Mouse (Mus musculus): ENCODE results near the gene Tssc4. TPM values are rescaled to one million over a fixed set of nuclear protein-coding genes. Genes with fewer than 3 reads are reported as not detected.

Gene Tssc4
- polyA plus RNA-seq, 1 experiment: 38.8 TPM

DNA sequence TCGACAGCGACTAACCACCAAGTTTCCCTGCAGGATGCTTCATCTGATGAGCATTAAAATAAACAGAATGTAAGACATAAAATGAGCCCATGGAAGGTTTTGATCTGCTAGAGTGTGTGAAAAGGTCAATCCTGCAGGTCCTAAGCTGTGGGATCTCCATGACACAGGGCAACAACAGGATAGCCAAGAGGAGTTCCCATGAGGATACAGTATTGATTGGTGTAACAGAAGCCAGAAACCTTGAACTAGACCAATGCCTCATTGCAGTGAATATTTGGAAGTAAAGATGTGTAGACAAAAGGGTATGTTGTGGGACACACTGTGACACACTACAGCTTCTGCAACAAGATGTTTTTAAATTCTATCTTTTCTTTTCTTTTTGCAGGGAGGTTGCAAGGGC is 34.9 kb upstream of the Tssc4 start:
- no peak for TF ChIP-seq POLR2A (IDR thresholded peaks at IDR 0.05; ENCODE audit: low read depth, low read length)
- no peak for TF ChIP-seq CTCF (IDR thresholded peaks at IDR 0.05; ENCODE audit: borderline replicate concordance, insufficient read depth, low read length)
- H3K4me1 ChIP-seq (ENCODE audit: control insufficient read depth, insufficient read depth, low read length): peaks cover 16% of the 10 kb centered on the region

DNA sequence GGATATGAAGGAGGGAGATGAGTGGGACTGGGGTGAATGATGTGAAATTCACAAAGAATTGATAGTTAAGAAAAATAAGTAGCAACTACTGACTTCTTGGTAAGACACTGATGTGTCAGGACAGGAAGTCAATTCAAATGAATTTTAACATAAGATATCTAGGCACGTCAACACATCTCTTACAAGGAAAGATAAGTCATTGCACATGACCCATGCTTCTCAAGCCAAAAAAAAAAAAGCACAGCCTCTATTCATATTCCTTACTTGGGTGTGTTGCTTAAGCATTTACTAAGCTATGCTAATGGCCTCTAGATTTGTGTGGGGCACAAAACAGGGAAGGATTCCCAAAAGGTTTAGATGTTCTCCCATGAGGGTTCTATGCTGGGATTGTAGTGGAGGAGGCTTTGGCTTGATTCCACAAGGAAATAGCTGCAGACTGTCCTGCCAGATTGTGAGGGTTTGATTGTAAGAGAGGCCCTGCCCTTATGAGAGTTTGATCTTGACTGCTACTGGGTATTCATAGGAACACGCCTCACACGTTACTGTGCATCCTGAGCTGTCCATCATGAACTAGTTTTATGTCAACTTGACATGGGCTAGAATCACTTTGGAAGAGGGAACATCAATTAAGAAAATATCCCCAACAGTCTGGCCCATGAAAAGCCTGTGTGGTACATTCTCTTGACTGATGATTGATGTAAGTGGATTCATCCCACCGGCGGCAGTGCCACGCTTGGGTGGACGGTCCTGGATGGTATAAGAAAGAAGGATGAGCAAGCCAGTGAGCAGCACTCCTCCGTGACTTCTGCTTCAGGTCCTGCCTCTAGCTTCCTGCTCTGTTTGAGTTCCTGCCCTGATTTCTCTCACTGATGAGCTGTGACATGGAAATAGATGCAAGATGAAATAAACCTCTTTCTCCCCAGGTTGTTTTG is 34.3 kb upstream of the Tssc4 start:
- no peak for TF ChIP-seq CTCF (IDR thresholded peaks at IDR 0.05; ENCODE audit: borderline replicate concordance, insufficient read depth, low read length)
- no peak for TF ChIP-seq POLR2A (IDR thresholded peaks at IDR 0.05; ENCODE audit: low read depth, low read length)
- peaks cover 16% of the 10 kb centered on the region for H3K4me1 ChIP-seq (ENCODE audit: control insufficient read depth, insufficient read depth, low read length)
- peak overlapping the region; percentile 79 for H3K27ac ChIP-seq (ENCODE audit: insufficient read depth, low read length)
- H3K4me3 ChIP-seq (ENCODE audit: insufficient read depth, low read length): no peak overlapping the region

More for the DNA sequence above, 34.9 kb upstream of the Tssc4 start:
- Histone ChIP-seq H3K4me3 (ENCODE audit: insufficient read depth, low read length) (no peak overlapping the region), H3K27ac (ENCODE audit: insufficient read depth, low read length) (peak overlapping the region; percentile 79)

DNA sequence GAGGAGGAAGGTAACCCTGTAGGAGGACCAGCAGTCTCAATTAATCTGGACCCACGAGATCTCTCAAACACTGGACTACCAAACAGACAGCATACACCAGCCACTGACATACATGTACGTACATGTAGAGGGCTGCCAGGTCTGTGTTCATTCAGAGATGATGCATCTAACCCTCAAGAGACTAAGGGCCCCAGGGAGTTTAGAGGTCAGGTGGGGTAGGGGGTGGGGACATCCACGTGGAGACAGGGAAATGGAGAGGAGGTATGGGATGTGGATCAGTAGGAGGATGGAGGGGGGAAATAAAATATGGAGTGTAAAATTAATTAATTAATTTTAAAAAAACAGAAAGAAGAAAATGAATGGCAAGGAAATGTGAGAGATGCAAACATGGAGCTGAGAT is 32.3 kb upstream of the Tssc4 start:
- TF ChIP-seq POLR2A (IDR thresholded peaks at IDR 0.05; ENCODE audit: low read depth, low read length): no peak
- TF ChIP-seq CTCF (IDR thresholded peaks at IDR 0.05; ENCODE audit: borderline replicate concordance, insufficient read depth, low read length): no peak
- H3K27ac ChIP-seq (ENCODE audit: insufficient read depth, low read length): no peak overlapping the region
- H3K4me3 ChIP-seq (ENCODE audit: insufficient read depth, low read length): no peak overlapping the region
- H3K4me1 ChIP-seq (ENCODE audit: control insufficient read depth, insufficient read depth, low read length): peaks cover 13% of the 10 kb centered on the region

DNA sequence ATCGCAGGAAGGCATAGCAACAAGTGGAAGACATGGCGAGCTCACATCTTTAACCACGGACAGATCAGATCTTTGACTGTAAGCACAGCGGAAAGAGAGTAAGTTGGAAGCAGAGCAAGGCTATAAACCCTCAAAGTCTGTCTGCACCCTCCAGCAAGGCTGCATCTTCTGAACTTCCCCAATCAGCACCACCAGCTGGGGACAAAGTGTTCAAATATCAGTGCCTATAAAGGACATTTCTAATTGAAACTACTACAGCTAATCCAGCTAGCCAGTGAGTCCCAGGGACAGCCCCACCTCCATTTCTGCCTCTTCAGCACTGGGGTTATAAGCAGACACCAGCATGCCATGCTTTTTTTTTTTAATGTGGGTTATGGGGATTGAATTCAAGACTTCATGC is 31.7 kb upstream of the Tssc4 start:
- Histone ChIP-seq H3K27ac (ENCODE audit: insufficient read depth, low read length) (no peak overlapping the region), H3K4me3 (ENCODE audit: insufficient read depth, low read length) (no peak overlapping the region), H3K4me1 (ENCODE audit: control insufficient read depth, insufficient read depth, low read length) (peaks cover 12% of the 10 kb centered on the region)
- no peak for TF ChIP-seq POLR2A (IDR thresholded peaks at IDR 0.05; ENCODE audit: low read depth, low read length)

DNA sequence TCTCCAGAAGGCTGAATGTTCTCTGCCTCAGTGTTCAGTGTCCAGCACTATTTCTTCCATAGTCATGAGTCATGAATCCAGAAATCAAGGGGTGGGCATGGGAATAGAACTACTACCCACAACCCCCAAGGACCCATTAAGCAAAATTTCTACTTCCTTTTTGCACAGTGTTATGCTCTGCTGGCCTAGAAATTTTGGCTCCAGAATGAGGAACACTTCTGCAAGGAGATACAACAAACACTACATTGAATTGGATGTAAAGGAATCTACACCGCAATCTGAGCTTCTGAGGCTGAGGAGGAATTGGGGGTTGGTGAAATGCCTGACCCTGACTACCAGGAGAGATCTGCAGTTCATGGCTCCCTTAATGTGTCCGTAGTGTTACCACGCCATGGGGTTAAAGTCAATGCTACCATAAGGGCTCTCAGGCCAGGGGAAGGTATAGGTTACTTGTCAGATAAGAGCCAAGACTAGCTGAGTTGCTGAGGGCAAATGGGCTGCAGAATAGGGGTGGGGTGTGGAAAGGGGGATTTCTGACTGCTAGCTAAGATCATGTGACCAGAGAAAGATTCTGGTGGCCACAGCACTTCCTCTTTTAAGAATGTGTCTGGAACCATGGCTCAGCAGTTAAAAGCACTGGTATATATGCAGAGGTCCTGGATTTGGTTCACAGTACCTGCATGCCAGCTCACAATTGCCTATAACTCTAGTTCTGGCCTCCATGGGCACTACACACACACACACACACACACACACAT is 30.7 kb upstream of the Tssc4 start:
- no peak for TF ChIP-seq POLR2A (IDR thresholded peaks at IDR 0.05; ENCODE audit: low read depth, low read length)
- no peak for TF ChIP-seq CTCF (IDR thresholded peaks at IDR 0.05; ENCODE audit: borderline replicate concordance, insufficient read depth, low read length)
- no peak overlapping the region for H3K4me3 ChIP-seq (ENCODE audit: insufficient read depth, low read length)
- peaks cover 9% of the 10 kb centered on the region for H3K4me1 ChIP-seq (ENCODE audit: control insufficient read depth, insufficient read depth, low read length)
- no peak overlapping the region for H3K27ac ChIP-seq (ENCODE audit: insufficient read depth, low read length)

DNA sequence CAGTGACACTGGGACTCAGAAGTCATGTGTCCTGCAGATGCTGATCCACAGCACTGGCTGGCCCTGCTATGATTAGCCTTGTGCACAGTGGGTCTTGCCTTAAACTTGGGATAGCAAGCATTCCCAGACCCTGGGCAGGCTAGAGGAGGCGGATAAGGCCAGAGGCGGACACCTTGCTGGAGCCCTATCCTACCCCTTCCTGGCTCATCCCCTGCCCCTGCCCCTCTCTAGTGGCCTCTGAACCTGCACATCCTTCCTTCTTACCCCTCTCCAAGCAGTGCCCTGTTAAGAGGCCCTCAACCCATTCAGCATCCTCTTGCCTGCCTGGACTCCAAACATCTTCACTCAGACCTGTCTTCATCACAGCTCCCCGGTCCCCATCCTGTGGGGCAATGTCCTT is 28.5 kb upstream of the Tssc4 start:
- no peak overlapping the region for H3K27ac ChIP-seq (ENCODE audit: insufficient read depth, low read length)
- TF ChIP-seq POLR2A (IDR thresholded peaks at IDR 0.05; ENCODE audit: low read depth, low read length) (no peak), CTCF (IDR thresholded peaks at IDR 0.05; ENCODE audit: borderline replicate concordance, insufficient read depth, low read length) (no peak)
- H3K4me1 ChIP-seq (ENCODE audit: control insufficient read depth, insufficient read depth, low read length): peaks cover 9% of the 10 kb centered on the region; the same call in 1 of the 2 replicates
- H3K4me3 ChIP-seq (ENCODE audit: insufficient read depth, low read length): no peak overlapping the region

DNA sequence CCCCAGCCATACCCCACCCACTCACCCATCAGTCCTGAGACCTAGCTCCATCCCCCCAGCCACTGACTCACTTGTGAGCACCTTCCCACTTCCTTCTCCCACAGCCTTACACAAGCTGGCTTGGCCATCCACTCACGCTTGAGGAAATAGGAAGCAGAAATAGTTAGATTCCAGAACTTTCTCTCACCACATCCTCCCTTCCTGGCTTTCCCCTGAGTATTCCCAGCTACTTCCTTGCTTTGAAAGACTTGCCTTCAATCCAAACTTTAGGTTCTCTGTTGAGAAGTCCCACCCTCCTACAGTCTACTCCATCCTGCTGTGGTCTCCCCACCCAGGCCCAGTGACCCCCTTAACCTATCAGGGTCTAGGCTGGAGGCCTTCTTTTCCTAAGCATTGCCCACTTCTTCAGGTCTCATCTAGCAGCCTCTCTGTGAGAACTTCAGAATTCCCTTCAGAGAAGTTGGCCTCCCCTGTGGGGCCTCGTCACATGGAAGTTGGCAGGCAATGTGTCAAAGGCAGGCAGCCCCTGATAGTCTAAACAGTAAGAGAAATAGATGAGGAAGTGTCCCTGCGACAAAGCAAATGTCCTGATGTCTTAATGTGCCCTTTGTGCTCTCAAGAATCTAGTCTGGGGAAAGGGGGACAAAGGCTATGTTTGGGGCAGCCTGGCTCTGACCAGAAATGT is 27.8 kb upstream of the Tssc4 start:
- no peak overlapping the region for H3K4me3 ChIP-seq (ENCODE audit: insufficient read depth, low read length)
- H3K27ac ChIP-seq (ENCODE audit: insufficient read depth, low read length): no peak overlapping the region
- H3K4me1 ChIP-seq (ENCODE audit: control insufficient read depth, insufficient read depth, low read length): peaks cover 9% of the 10 kb centered on the region; the same call in 1 of the 2 replicates
- TF ChIP-seq POLR2A (IDR thresholded peaks at IDR 0.05; ENCODE audit: low read depth, low read length): no peak
- no peak for TF ChIP-seq CTCF (IDR thresholded peaks at IDR 0.05; ENCODE audit: borderline replicate concordance, insufficient read depth, low read length)

DNA sequence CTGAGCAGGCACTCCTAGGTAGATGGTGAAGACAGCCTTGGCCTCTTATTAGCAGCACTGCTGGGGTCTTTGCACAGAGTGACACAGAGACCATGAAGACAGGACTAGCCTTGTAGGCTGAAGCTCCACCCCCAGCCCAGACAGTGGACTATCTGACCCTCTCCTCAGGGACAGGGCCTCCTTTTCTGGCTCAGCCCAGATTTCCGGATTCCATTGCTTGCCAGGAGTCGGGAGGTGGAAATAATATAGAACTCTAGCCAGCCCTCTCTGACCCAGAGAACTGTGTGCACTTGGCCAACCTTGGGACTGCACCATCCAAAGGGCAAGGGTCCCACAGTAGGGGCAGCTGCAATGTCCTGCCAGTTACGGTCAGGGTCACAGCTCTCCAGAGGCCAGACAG is 27.0 kb upstream of the Tssc4 start:
- Histone ChIP-seq H3K27ac (ENCODE audit: insufficient read depth, low read length) (no peak overlapping the region), H3K4me1 (ENCODE audit: control insufficient read depth, insufficient read depth, low read length) (peaks cover 9% of the 10 kb centered on the region; the same call in 1 of the 2 replicates), H3K4me3 (ENCODE audit: insufficient read depth, low read length) (no peak overlapping the region)
- TF ChIP-seq POLR2A (IDR thresholded peaks at IDR 0.05; ENCODE audit: low read depth, low read length) (no peak), CTCF (IDR thresholded peaks at IDR 0.05; ENCODE audit: borderline replicate concordance, insufficient read depth, low read length) (no peak)

DNA sequence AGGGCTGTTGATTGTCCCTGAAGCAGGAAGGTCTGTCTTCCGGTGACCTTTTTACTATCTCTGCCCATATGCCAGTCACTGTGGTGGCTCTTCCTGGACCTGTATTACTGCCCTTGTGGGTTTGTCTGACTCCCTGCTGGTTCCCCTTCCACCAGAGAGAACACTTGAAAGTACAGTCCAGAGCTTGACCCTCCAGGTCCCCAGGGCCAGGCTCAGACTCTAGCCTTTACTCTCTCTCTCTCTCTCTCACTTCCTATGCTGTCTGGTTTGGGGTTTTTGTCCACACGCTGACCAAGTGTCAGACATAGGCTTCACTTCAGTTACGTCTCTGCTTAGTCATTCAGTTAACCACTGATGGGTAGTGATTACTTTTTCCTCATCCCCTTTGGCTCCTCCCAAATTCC is 26.1 kb upstream of the Tssc4 start:
- TF ChIP-seq POLR2A (IDR thresholded peaks at IDR 0.05; ENCODE audit: low read depth, low read length): no peak
- TF ChIP-seq CTCF (IDR thresholded peaks at IDR 0.05; ENCODE audit: borderline replicate concordance, insufficient read depth, low read length): no peak

More for the DNA sequence above, 26.1 kb upstream of the Tssc4 start:
- Histone ChIP-seq H3K4me3 (ENCODE audit: insufficient read depth, low read length) (no peak overlapping the region), H3K27ac (ENCODE audit: insufficient read depth, low read length) (no peak overlapping the region), H3K4me1 (ENCODE audit: control insufficient read depth, insufficient read depth, low read length) (peaks cover 9% of the 10 kb centered on the region; the same call in 1 of the 2 replicates)
